In the genomic region with DNA sequence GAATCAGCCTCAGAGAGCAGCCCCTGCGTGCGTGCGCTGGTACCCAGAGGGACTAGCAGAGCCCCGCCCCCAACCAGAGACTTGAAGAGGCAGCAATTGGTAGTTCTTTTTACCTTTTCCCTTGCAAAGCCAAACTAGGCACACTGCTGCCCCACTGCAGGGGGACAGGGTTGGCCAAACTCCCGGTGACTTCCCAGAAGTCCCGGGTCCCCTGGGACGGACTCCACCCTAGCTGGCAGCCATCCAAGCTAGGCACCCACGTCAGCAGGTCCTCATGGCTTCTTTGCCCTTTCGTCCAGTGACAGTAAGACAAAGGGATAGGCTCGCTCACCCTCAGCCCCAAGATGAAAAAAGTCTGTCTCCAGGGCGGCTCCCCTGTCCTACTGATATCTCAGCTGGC, we compare ENCODE assay signal across 12 mouse cellular contexts. TPM values are rescaled to one million over a fixed set of nuclear protein-coding genes. Genes with fewer than 3 reads are reported as not detected.
DNase-seq lines count a peak whose midpoint lies in the region; ATAC-seq and TF ChIP-seq lines count a peak whose summit lies in the region.
"Had no signal": no experiment of that assay in that cellular context is flagged by ENCODE, and none has a peak within 500 bp of the region (broad histone marks: within the 10 kb centered on the region; RNA-seq: fewer than 3 reads in every experiment).

No protein-coding gene starts in this region.

- H3K4me2 ChIP-seq in limb, embryonic 12.5 days, result no peak overlapping the region
- H3K4me2 ChIP-seq in intestine, postnatal 0 days (replicated peaks; ENCODE audit: low read depth), result peak overlapping the region; percentile 52
- H3K4me2 ChIP-seq in midbrain, embryonic 14.5 days (ENCODE audit: low read length), result no peak overlapping the region
- H3K4me2 ChIP-seq: embryonic facial prominence, embryonic 15.5 days; hindbrain, embryonic 15.5 days had no signal

- WGBS in limb, embryonic 12.5 days, result 39% methylated on average over 11 of the region's 11 CpGs
- 48% methylated on average over 11 of the region's 11 CpGs for WGBS in limb, embryonic 10.5 days
- 32% methylated on average over 11 of the region's 11 CpGs for WGBS in intestine, postnatal 0 days
- WGBS in midbrain, embryonic 14.5 days, result 31% methylated on average over 11 of the region's 11 CpGs

- no peak for DNase-seq in limb, embryonic 10.5 days (ENCODE audit: low spot score)
- peak; percentile 98 for DNase-seq in heart, adult 11 months
- peak; percentile 63 for DNase-seq in lung, postnatal 36 days
- no peak for DNase-seq in T-cell, adult 2 months (ENCODE audit: low spot score)
- DNase-seq in midbrain, embryonic 14.5 days, result no peak
- DNase-seq in layer of hippocampus, postnatal 25 days (ENCODE audit: extremely low spot score in 1 of 2, low spot score in 1 of 2), result no peak
- DNase-seq: retina, postnatal 1 day had no signal

- no peak for ATAC-seq in limb, embryonic 12.5 days (ENCODE audit: insufficient number of reproducible peaks, insufficient read depth, low FRiP score, low TSS enrichment, low read depth)
- peak; percentile 28; the same call in 1 of the 2 replicates for ATAC-seq in intestine, postnatal 0 days
- ATAC-seq in midbrain, embryonic 14.5 days (ENCODE audit: low FRiP score, low TSS enrichment), result no peak

- peaks cover 53% of the 10 kb centered on the region for H3K27me3 ChIP-seq in limb, embryonic 12.5 days
- peaks cover 51% of the 10 kb centered on the region for H3K27me3 ChIP-seq in limb, embryonic 10.5 days (ENCODE audit: low read depth, poor library complexity, severe bottlenecking)
- peaks cover 22% of the 10 kb centered on the region for H3K27me3 ChIP-seq in intestine, postnatal 0 days (replicated peaks; ENCODE audit: control insufficient read depth, insufficient read depth, low read length)
- peaks cover 24% of the 10 kb centered on the region for H3K27me3 ChIP-seq in midbrain, embryonic 14.5 days (ENCODE audit: control insufficient read depth, insufficient read depth, low read length)

- no peaks in the 10 kb centered on the region for H3K36me3 ChIP-seq in limb, embryonic 12.5 days
- H3K36me3 ChIP-seq in limb, embryonic 10.5 days, result no peaks in the 10 kb centered on the region
- no peaks in the 10 kb centered on the region; the same call in 1 of the 2 replicates for H3K36me3 ChIP-seq in intestine, postnatal 0 days (ENCODE audit: control insufficient read depth, insufficient read depth)
- no peaks in the 10 kb centered on the region for H3K36me3 ChIP-seq in midbrain, embryonic 14.5 days (ENCODE audit: control insufficient read depth, insufficient read depth, low read length)
- H3K36me3 ChIP-seq: embryonic facial prominence, embryonic 15.5 days; hindbrain, embryonic 15.5 days had no signal

- no peak overlapping the region for H3K4me3 ChIP-seq in limb, embryonic 12.5 days (replicated peaks)
- no peak overlapping the region for H3K4me3 ChIP-seq in limb, embryonic 10.5 days
- peak overlapping the region; percentile 11; the same call in 1 of the 2 replicates for H3K4me3 ChIP-seq in intestine, postnatal 0 days (ENCODE audit: low read depth, low read length)
- no peak overlapping the region for H3K4me3 ChIP-seq in midbrain, embryonic 14.5 days (replicated peaks; ENCODE audit: low read depth, low read length)
- H3K4me3 ChIP-seq: embryonic facial prominence, embryonic 15.5 days; hindbrain, embryonic 15.5 days had no signal

- no peak for TF ChIP-seq CTCF in intestine, postnatal 0 days (IDR thresholded peaks at IDR 0.05; ENCODE audit: low read depth)

- no peak overlapping the region for H3K27ac ChIP-seq in limb, embryonic 12.5 days
- no peak overlapping the region for H3K27ac ChIP-seq in limb, embryonic 10.5 days
- no peak overlapping the region for H3K27ac ChIP-seq in intestine, postnatal 0 days (ENCODE audit: low read depth, low read length)
- H3K27ac ChIP-seq in midbrain, embryonic 14.5 days (replicated peaks; ENCODE audit: low read depth, low read length), result no peak overlapping the region
- H3K27ac ChIP-seq: embryonic facial prominence, embryonic 15.5 days; hindbrain, embryonic 15.5 days; macrophage had no signal

- peak overlapping the region; percentile 8; the same call in 1 of the 2 replicates for H3K9ac ChIP-seq in limb, embryonic 12.5 days (replicated peaks)
- no peak overlapping the region for H3K9ac ChIP-seq in intestine, postnatal 0 days (ENCODE audit: low read depth, low read length)
- H3K9ac ChIP-seq in midbrain, embryonic 14.5 days (replicated peaks; ENCODE audit: low read length), result no peak overlapping the region
- H3K9ac ChIP-seq: embryonic facial prominence, embryonic 15.5 days; hindbrain, embryonic 15.5 days had no signal

- no peaks in the 10 kb centered on the region for H3K9me3 ChIP-seq in limb, embryonic 12.5 days
- H3K9me3 ChIP-seq in limb, embryonic 10.5 days (replicated peaks), result no peaks in the 10 kb centered on the region
- H3K9me3 ChIP-seq in intestine, postnatal 0 days (ENCODE audit: control insufficient read depth), result no peaks in the 10 kb centered on the region
- H3K9me3 ChIP-seq in midbrain, embryonic 14.5 days (ENCODE audit: control insufficient read depth, low read length), result no peaks in the 10 kb centered on the region
- H3K9me3 ChIP-seq: embryonic facial prominence, embryonic 15.5 days; hindbrain, embryonic 15.5 days had no signal

- peaks cover 27% of the 10 kb centered on the region for H3K4me1 ChIP-seq in limb, embryonic 12.5 days (replicated peaks)
- H3K4me1 ChIP-seq in limb, embryonic 10.5 days, result peaks cover 24% of the 10 kb centered on the region
- peaks cover 8% of the 10 kb centered on the region; the same call in 1 of the 2 replicates for H3K4me1 ChIP-seq in intestine, postnatal 0 days (replicated peaks; ENCODE audit: control insufficient read depth, insufficient read depth, low read length)
- H3K4me1 ChIP-seq in midbrain, embryonic 14.5 days (ENCODE audit: control insufficient read depth, insufficient read depth, low read length), result peaks cover 12% of the 10 kb centered on the region

RNA-seq across cellular contexts. Expression of gene Kcnk3, which starts 29.9 kb away (rescaled TPM):
- 0.18 and 0.30 TPM in 2 replicates for polyA plus RNA-seq in limb, embryonic 12.5 days (2016; fragmentation: Nextera tagmentation; extraction: Ambion mirVana)
- 0.36 and 0.69 TPM in 2 replicates for polyA plus RNA-seq in limb, embryonic 10.5 days (2016; fragmentation: Nextera tagmentation; extraction: Ambion mirVana)
- 7.3 and 8.1 TPM in 2 replicates for polyA plus RNA-seq in intestine, postnatal 0 days (2015; fragmentation: Nextera tagmentation; extraction: Ambion mirVana)
- polyA plus RNA-seq in midbrain, embryonic 14.5 days (2014; fragmentation: Nextera tagmentation; extraction: Ambion mirVana), result 4.7 and 6.6 TPM in 2 replicates
- 10 to 100 TPM in 1 of 2 experiments, 1 to 10 TPM in 1; 9.3 to 11.1 TPM for total RNA-seq in layer of hippocampus, postnatal 25 days (2021)
- polyA plus RNA-seq: macrophage had no signal

RNA-seq across cellular contexts. Expression of gene Slc35f6, which starts 29.9 kb away (rescaled TPM):
- 19.9 and 22.1 TPM in 2 replicates for polyA plus RNA-seq in limb, embryonic 12.5 days (2016; fragmentation: Nextera tagmentation; extraction: Ambion mirVana)
- 20.9 and 22.3 TPM in 2 replicates for polyA plus RNA-seq in limb, embryonic 10.5 days (2016; fragmentation: Nextera tagmentation; extraction: Ambion mirVana)
- polyA plus RNA-seq in intestine, postnatal 0 days (2015; fragmentation: Nextera tagmentation; extraction: Ambion mirVana), result 71.6 and 79.4 TPM in 2 replicates
- 26.6 and 33.9 TPM in 2 replicates for polyA plus RNA-seq in midbrain, embryonic 14.5 days (2014; fragmentation: Nextera tagmentation; extraction: Ambion mirVana)
- 10 to 100 TPM; 34.7 to 35.3 TPM for total RNA-seq in layer of hippocampus, postnatal 25 days (2021)

RNA-seq across cellular contexts. Expression of gene Cenpa, which starts 48.7 kb away (rescaled TPM):
- polyA plus RNA-seq in limb, embryonic 12.5 days (2016; fragmentation: Nextera tagmentation; extraction: Ambion mirVana), result 402 and 439 TPM in 2 replicates
- 508 and 523 TPM in 2 replicates for polyA plus RNA-seq in limb, embryonic 10.5 days (2016; fragmentation: Nextera tagmentation; extraction: Ambion mirVana)
- 62.0 and 79.2 TPM in 2 replicates for polyA plus RNA-seq in intestine, postnatal 0 days (2015; fragmentation: Nextera tagmentation; extraction: Ambion mirVana)
- 40.0 and 65.3 TPM in 2 replicates for polyA plus RNA-seq in midbrain, embryonic 14.5 days (2014; fragmentation: Nextera tagmentation; extraction: Ambion mirVana)
- 1 to 10 TPM; 3.8 to 3.9 TPM for total RNA-seq in layer of hippocampus, postnatal 25 days (2021)

Comparison
In these comparisons a context has a peak if more than half of its experiments do, and no peak if none do; other contexts are left out.
1. DNase-seq: peak in heart, adult 11 months (single experiment) and lung, postnatal 36 days (single experiment); none in limb, embryonic 10.5 days (single experiment), T-cell, adult 2 months (single experiment), midbrain, embryonic 14.5 days (single experiment) and layer of hippocampus, postnatal 25 days (0 of 2).